Mouse (Mus musculus) monocyte, adult 2 months (primary cell): Measurements from ENCODE around the gene Gm14862.

Experiments
- DNase-seq, 2 experiments: peaks; one replicate each; pipeline ENCODE4 v3.0.0; 2022; ENCODE audit warnings: low spot score in 2 of 2, low read depth in 1 of 2

The Gm14862 gene

GRCm38 (mm10) chrX:9227105-9227504 is 29.6 kb downstream of the Gm14862 start:
- no peak for DNase-seq

GRCm38 (mm10) chrX:9222412-9223221 is 34.1 kb downstream of the Gm14862 start:
- DNase-seq, result no peak

GRCm38 (mm10) chrX:9221736-9222135 is 35.0 kb downstream of the Gm14862 start:
- no peak for DNase-seq

- DNase-seq, result no peak
Observed at GRCm38 (mm10) chrX:9221206-9221605, 35.5 kb downstream of the Gm14862 start.

GRCm38 (mm10) chrX:9219570-9219969 is 37.1 kb downstream of the Gm14862 start:
- DNase-seq, result no peak

- DNase-seq, result no peak
Observed at GRCm38 (mm10) chrX:9216244-9216643, 40.5 kb downstream of the Gm14862 start.

- no peak for DNase-seq
Observed at GRCm38 (mm10) chrX:9205121-9205520, 51.6 kb downstream of the Gm14862 start.

- no peak for DNase-seq
Observed at GRCm38 (mm10) chrX:9202781-9203405, 53.8 kb downstream of the Gm14862 start.

- DNase-seq, result no peak
Observed at GRCm38 (mm10) chrX:9201954-9202353, 54.7 kb downstream of the Gm14862 start.
